Mouse (Mus musculus) cortical plate, adult 2 months (tissue): ENCODE data around the gene Endov. TPM values are rescaled to one million over a fixed set of nuclear protein-coding genes. Genes with fewer than 3 reads are reported as not detected.

Source experiments
- H3K27ac ChIP-seq: fragments of 200-500 bp; 2 replicates; pipeline ENCODE4 v1.5.1; 2012; ENCODE audit warnings: low read length, control low read depth, inconsistent platforms; ENCODE audit not compliant: insufficient read depth
- H3K4me1 ChIP-seq: fragments of 200-500 bp; 2 replicates; pipeline ENCODE4 v1.6.1; 2011; ENCODE audit warnings: low read length; ENCODE audit not compliant: control insufficient read depth, insufficient read depth
- H3K4me3 ChIP-seq: fragments of 200-500 bp; 2 replicates; pipeline ENCODE4 v1.5.1; 2011; ENCODE audit warnings: mild to moderate bottlenecking, low read length, control low read depth; ENCODE audit not compliant: insufficient read depth
- CTCF ChIP-seq: fragments of 200-500 bp; IDR thresholded peaks from 2 replicates; pipeline ENCODE4 v1.5.1; 2011; ENCODE audit warnings: mild to moderate bottlenecking, control low read depth, low read length; ENCODE audit not compliant: insufficient read depth; ENCODE audit errors: extremely low read depth
- POLR2A ChIP-seq: fragments of 200-500 bp; IDR thresholded peaks from 2 replicates; pipeline ENCODE4 v1.6.1; 2011; ENCODE audit warnings: mild to moderate bottlenecking, low read length, control low read depth; ENCODE audit not compliant: insufficient read depth; ENCODE audit errors: extremely low read depth
- polyA plus RNA-seq: library from polyadenylated mRNA; depleted of rRNA; stranded (reverse); fragments of >200 nt; gene quantifications from 2 replicates; pipeline ENCODE4 v1.2.3, GENCODE M21; 2012; rRNA removed

Endov gene
- polyA plus RNA-seq, 1 experiment = 21.1 TPM

DNA sequence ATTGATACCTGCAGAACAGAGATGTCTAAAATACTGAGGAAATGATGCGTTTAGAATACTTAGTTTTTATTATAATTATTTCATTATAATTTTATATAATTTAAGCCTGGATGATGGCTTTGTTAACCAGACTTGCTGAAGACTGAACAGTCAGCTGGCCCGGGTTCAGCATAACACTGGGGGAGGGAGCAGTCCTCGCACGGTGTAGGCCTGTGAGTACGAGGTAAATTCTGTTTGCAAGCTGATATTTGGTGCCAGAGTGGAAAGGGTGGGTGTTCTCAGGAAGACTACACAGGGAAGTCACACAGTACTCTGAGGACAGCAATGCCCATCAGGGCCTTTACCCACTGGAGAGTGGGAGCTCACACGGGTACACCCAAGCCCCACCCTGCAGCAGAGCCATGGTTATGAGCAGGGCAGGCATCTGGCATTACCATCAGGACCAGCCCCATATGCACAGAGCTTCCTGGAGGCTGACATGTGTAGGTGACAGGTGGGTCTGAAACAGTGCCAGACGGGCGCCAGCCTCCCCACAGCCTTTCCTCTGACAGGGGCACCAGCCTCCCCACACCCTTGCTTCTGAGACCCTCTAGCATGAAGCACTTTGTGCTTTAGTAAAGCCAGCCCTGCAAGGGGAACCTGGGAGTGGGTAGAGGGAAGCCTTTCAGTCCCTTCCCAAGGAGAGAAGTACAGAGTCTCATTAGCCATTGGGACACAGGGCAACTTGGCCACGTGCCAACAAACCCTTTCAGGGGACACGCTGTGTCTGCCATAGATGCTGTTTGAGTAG is 59.6 kb downstream of the Endov start:
- Histone ChIP-seq H3K4me1 (no peaks in the 10 kb centered on the region; the same call in 1 of the 2 replicates), H3K4me3 (no peak overlapping the region), H3K27ac (no peak overlapping the region)
- TF ChIP-seq CTCF (no peak), POLR2A (no peak)

GRCm38 (mm10) chr11:119551468-119551867 is 60.3 kb downstream of the Endov start:
- H3K4me1 ChIP-seq = no peaks in the 10 kb centered on the region; the same call in 1 of the 2 replicates

GRCm38 (mm10) chr11:119552301-119552700 is 61.2 kb downstream of the Endov start:
- TF ChIP-seq POLR2A = no peak
- TF ChIP-seq CTCF = no peak
- H3K27ac ChIP-seq = no peak overlapping the region
- H3K4me1 ChIP-seq = no peaks in the 10 kb centered on the region; the same call in 1 of the 2 replicates
- H3K4me3 ChIP-seq = no peak overlapping the region

More at GRCm38 (mm10) chr11:119551468-119551867, 60.3 kb downstream of the Endov start:
- H3K27ac ChIP-seq = no peak overlapping the region
- no peak for TF ChIP-seq POLR2A
- no peak for TF ChIP-seq CTCF
- H3K4me3 ChIP-seq = no peak overlapping the region

DNA sequence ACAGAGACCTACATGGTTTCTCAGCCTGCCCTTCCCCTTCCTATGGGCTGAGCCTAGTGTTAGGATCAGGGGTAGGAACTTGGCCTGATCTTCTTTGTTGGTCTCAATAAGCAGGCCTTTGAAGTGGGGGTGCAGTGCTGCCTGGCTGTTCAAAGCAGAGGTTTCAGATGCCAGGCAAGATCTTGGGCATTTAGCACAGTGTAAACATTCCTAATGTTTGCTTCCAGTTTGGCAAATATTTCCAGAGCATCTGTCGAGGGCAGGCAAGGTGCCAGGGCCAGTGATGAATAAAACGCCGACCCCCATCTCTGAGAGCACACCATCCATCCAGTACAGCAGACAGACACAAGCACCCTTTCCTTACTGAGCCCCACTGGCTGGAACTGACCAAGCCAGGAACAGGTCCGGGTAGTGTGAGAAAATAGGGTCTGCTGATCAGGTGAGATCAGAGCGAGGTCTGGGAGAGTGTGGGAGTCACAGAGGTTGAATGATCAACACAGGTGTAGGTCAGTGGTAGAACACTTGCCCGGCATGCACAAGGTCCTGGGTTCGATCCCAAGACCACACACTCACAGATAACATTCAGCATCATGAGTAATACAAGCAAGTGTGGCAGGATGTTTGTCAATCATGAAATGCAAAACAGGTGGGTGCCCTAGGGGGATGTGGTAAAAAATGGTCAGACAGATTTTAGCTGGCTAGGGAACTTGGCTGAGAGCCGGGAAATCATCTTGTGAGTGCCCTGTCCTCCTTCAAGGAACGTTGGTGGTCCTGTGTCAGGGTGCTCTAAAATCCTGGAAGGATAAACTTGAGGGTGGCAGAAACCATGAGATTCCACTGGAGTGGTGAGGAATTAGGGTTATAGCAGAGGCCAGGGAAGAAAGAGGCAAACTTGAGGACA is 62.0 kb downstream of the Endov start:
- Histone ChIP-seq H3K4me3 (no peak overlapping the region), H3K4me1 (no peaks in the 10 kb centered on the region; the same call in 1 of the 2 replicates), H3K27ac (no peak overlapping the region)
- TF ChIP-seq POLR2A = no peak
- no peak for TF ChIP-seq CTCF

- H3K4me1 ChIP-seq = no peaks in the 10 kb centered on the region; the same call in 1 of the 2 replicates
- no peak overlapping the region for H3K4me3 ChIP-seq
- TF ChIP-seq POLR2A = no peak
- TF ChIP-seq CTCF = no peak
- no peak overlapping the region for H3K27ac ChIP-seq
Measured at GRCm38 (mm10) chr11:119554706-119555105, 63.6 kb downstream of the Endov start.

DNA sequence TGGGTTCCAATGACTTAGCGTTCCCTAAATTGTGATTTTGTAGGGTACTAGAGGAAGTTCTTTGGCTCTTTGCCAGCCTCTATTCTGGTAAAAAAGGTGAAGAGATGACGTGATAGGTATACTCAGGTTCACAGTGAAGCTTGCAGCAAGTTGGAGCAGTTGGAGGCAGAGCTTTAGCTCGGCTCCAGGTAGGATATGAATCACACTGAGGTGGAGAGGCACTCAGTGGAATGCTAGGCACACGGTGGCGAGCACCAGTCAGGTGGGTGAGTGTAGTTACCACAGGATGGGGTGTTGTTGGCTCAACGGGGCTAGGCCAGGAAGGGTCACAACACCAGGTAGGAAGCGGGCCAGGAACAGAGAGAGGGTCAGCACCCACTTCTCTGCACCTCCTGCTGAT is 64.0 kb downstream of the Endov start:
- Histone ChIP-seq H3K4me3 (no peak overlapping the region), H3K4me1 (no peaks in the 10 kb centered on the region; the same call in 1 of the 2 replicates), H3K27ac (no peak overlapping the region)
- no peak for TF ChIP-seq POLR2A
- TF ChIP-seq CTCF = no peak

DNA sequence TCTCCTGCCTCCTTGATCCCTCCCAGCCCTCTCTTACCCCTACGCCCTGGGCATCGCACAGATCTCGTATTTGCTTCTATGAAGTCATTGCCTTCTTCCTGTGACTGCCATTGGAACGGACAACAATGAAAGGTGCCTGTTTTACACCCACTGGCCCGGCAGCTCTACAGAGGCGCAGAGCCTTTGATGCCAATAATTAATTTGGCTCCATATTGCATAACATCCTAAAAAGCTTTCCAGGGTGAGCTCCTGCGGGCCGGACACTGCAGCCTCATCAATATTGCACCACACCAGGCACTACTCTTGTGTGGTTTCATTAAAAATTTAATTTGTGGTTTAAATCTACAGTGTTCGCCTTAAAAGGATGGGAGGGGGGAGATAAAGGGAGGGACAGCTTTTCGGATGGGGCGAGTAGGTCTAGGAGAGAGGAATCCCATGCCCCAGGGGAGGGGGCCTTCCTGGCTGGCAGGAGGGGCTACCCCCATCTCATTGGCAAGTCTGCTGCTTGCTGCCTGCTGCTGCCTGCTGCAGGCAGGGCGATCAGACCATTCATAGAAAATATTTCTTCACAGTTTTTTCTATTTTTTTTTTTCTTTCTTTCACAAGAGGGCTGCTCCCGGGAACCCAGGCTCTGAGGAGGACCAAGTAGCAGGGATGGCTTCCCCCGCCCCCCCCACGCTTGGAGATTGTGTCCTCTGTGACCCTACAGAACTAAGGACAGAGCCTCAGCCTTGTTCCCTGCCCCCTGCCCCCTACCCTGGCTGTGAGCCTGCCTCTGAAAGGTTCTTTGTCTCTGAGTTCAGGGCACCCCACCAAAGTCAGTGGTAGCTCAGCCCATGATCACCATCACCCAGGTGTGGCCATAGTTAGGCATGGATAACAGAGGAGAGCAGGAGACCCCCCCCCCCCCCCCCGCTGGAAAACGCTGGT is 67.1 kb downstream of the Endov start:
- no peak for TF ChIP-seq POLR2A
- TF ChIP-seq CTCF = no peak
- no peak overlapping the region for H3K4me3 ChIP-seq
- no peaks in the 10 kb centered on the region for H3K4me1 ChIP-seq
- no peak overlapping the region for H3K27ac ChIP-seq

DNA sequence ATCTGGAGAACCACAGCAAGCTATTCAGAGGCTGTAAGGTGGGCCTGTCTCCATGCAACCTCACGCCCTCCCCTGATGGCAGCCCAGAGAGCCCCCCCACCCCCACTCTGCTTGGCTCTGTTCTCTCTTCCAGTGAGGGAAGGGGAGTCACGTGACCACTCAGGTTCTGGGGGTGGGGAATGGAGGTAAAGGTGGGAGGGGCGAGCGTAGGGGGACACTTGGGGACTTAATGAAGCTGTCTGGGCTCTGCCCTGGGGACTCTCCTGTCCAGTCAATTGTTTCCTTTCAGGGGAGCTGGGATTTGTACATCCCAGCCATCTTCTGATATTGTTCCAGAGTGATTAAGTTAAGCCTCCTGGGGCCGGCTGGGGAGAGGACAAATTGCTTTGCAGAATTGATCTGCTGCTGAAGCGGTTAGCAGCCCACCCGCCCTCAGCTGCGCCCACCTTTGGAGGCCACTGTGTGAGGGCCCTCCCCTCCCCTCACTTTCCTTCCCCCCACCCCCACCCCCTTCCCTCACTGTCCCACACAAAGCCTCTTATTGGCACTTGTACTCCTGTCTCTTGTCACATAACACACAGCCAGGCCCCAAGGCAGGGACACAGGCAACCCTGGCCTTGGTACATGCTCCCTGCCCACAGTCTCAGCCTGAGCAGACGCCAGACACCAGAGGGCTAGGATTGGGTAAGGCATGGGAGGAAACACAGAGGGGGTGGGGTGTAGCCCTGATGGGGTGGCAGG is 67.9 kb downstream of the Endov start:
- Histone ChIP-seq H3K27ac (no peak overlapping the region), H3K4me1 (no peaks in the 10 kb centered on the region), H3K4me3 (no peak overlapping the region)
- TF ChIP-seq CTCF (no peak), POLR2A (no peak)

Other genes with a start within 250 kb of the Endov start
- gene Gaa, start 223.5 kb upstream of the Endov start, polyA plus RNA-seq = 193 and 198 TPM in 2 replicates
- gene Eif4a3, start 191.3 kb upstream of the Endov start, polyA plus RNA-seq = 99.2 and 101 TPM in 2 replicates
- 0.23 and 0.33 TPM in 2 replicates for gene Card14, start 183.6 kb upstream of the Endov start, polyA plus RNA-seq
- 6.1 and 6.3 TPM in 2 replicates for gene Sgsh, start 135.8 kb upstream of the Endov start, polyA plus RNA-seq
- gene Slc26a11, start 135.8 kb upstream of the Endov start, polyA plus RNA-seq = 7.2 and 9.6 TPM in 2 replicates
- 7.1 and 8.5 TPM in 2 replicates for gene Rnf213, start 98.2 kb upstream of the Endov start, polyA plus RNA-seq
- gene Nptx1, start 56.4 kb downstream of the Endov start, polyA plus RNA-seq = 118 and 134 TPM in 2 replicates
- 35.2 and 36.0 TPM in 2 replicates for gene Rptor, start 111.6 kb downstream of the Endov start, polyA plus RNA-seq